Mouse (Mus musculus) spleen, postnatal 0 days (tissue): ENCODE data around the gene Ptbp1. TPM values are rescaled to one million over a fixed set of nuclear protein-coding genes. Genes with fewer than 3 reads are reported as not detected.

ENCODE experiments used
- polyA plus RNA-seq: library from polyadenylated mRNA; unstranded; fragments of >200 nt; fragmentation: Nextera tagmentation; extraction: Ambion mirVana; gene quantifications from 2 replicates; pipeline ENCODE4 v1.2.1, GENCODE M21; 2015

Gene Ptbp1
- polyA plus RNA-seq, result 131 and 134 TPM in 2 replicates

DNA sequence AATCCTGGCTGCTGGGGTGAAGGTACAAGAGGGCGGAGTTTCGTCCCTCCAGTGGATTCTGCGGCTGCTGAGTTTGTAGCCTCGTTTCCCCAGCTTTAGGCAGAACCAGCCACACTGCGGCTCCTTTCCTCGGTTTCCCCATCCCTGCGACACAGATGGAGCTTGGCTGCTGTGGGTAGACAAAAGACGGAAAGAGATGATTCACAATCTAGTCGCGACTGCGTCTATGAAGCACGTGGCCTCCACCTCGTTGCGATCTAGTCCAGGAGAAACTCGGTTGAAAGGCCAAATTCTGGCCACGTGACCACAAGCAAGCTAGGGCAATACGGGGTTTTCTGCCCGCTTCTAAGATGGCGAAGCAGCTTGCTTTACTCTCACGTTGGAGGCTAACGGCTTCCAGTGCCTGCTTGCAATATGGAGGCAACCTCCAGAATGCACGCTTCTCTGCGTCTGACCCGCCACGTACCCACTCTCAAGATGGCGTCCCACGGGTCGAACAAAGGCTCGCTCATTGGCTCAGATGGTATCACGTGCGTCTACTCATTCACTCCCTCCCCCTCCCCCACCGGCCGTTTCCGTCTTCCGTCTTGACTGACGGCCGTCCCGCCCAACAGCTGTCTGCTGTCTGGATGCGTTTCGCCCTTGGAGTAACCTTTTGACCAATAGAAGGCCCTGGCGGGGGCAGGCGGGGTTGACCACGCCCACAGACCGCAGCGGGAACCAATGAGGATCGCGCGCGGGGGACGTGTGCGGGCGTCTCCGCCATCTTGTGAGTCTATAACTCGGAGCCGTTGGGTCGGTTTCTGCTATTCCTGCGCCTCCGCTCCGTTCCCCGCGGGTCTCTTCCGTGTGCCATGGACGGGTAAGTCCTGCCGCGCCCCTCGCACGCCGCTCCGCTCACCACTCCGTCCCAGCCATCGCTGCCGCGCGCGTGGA, at the start of gene Ptbp1:
Ptbp1 (plus strand) TSS at position 568 of the 936 bp plus-strand sequence.

DNA sequence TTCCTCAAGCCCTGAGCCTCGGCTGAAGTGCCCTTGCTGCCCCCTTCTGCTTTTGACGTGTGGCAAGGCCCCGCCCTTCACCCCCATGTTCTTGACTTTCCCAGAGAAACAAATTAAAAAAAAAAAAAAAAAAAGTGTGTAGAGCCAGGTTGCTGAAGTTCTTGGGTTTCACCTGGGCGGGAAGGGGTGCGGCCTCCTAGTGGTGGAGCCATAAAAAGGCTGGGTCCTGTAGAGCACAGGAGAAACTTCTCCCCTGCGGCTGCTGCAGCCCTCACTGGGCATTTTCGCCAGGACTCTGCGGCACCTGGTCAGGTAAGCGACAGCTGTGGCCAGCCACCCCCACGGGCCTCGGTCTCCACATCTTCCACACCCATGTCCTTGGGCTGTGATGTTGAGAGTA, 33.4 kb upstream of the Ptbp1 start, which contains the start of gene Misp:
Misp (plus strand) TSS at position 208 of the 400 bp plus-strand sequence.

DNA sequence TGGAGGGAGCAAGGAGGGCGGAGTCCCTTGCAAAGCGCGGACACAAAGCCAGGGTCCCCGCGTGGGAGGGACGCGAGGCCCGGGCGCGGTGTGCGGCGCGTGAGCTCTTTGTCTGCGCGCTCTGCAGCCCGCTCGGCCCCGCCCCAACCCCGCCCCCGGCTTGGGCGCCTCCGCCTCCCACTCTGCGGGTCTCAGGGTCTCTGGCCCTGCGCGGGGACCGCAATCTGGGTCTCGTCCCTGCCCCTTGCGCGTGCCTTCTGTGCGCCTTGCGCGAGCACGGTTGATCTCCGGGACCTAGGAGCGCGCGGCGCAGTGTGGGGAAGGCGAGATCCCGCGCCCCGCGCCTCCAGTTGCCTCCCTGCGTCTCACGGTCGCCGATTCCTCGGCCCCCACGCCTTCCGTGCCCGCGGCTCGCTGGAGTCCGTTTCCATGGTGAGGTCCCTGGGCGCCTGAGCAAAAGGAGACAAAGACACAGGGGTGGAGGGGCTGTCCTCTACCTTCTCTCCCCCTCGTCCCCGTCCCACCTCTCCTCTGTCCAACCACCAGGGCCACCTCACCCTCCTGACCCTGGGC, 20.1 kb downstream of the Ptbp1 start, which contains the start of the genes Prtn3 and Plppr3:
Prtn3 (plus strand) TSS at position 187 of the 573 bp plus-strand sequence.
Plppr3 (minus strand) TSS at position 345 of the 573 bp plus-strand sequence.

DNA sequence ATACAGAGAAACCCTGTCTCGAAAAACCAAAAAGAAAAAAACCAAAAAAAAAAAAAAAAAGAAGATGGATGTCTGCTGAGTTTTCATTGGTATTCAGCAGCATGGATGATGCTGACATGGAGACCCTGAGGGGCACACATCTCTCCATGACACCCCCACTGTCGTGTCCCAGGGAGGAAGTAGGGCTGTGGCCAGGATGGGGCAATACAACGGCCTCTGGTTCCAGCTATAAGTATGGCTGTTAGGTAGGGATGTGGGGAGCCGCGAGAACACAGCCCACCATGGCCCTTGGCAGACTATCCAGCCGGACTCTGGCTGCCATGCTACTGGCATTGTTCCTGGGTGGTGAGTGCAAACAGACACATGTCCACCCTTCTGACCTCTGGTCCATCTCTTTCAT, 31.8 kb downstream of the Ptbp1 start, which contains the start of gene Elane:
Elane (plus strand) TSS at position 194 of the 400 bp plus-strand sequence.

DNA sequence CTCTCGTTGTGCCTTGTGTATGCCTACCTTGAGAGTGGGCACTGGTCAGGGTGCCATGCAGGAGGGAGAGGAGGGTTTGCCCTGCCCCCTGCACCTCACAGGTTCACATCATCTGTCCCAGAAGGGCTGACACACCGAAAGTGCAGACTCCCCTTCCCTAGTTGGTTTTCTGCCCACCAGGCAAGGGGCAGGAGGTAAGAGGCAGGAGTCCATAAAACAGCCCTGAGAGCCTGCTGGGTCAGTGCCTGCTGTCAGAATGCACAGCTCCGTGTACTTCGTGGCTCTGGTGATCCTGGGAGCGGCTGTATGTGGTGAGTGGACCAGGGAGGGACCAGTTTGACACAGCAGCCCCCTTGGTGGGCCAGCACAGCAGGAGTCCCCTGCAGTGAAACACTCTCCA, 36.4 kb downstream of the Ptbp1 start, which contains the start of gene Cfd:
Cfd (plus strand) TSS at position 184 of the 400 bp plus-strand sequence.

DNA sequence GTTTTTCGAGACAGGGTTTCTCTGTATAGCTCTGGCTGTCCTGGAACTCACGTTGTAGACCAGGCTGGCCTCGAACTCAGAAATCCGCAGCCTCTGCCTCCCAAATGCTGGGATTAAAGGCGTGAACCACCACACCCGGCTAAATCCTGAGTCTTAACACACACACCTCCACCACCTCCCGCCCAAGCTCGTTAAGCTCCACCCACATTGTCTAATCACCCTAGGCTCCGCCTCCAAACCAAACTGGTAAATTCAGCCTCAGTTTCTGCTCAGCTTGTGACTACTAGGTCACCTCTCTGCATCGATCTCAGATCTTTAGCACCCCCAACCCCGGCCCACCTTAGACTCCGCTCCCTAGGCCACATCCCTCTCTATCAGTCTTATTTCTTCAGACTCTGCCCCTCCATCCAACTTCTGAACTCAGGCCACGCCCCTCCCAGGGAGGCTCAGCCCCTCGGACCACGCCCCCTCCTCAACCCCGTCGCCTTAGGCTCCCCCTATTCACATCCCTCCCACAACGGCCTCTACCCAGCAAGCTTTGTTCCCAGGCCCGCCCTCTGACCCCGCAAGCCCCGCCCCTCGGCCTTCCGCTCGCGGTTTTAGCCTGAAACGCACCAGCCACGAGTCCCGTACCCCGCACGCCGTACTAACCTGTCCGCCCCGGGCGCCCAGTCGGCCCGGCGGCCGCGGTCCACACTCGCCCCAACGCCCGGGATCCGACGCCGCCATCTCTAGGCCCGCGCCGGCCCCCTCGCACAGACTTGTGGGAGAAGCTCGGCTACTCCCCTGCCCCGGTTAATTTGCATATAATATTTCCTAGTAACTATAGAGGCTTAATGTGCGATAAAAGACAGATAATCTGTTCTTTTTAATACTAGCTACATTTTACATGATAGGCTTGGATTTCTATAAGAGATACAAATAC, 54.2 kb downstream of the Ptbp1 start, which contains the start of gene Med16:
Med16 (minus strand) TSS at position 757 of the 925 bp plus-strand sequence.

DNA sequence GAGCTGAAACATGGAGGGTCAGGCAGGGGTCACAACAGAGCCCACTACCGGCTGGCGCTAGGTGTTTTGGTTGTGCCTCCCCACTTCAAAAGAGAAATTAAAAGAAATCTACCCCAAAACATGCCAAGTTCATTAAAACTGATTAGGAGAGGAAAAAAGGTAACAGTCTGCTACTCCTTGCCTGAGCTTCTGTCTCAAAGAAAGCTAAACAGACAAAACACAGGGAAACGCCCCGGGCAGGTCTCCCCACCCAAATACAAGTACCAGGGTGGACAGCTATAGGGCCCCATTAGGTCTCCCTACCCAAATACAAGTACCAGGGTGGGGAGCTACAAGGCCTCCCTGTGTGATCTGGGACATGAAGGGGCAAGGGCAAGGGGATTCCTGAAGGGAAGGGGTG, 56.3 kb downstream of the Ptbp1 start, which contains the start of gene Gm26602:
Gm26602 (plus strand) TSS at position 301 of the 400 bp plus-strand sequence.

Other genes with a start within 250 kb of the Ptbp1 start
- not detected in 2 replicates for gene C2cd4c, start 240.4 kb upstream of the Ptbp1 start, polyA plus RNA-seq
- 0.90 TPM in 2 replicates for gene Shc2, start 216.5 kb upstream of the Ptbp1 start, polyA plus RNA-seq
- gene Odf3l2, start 208.7 kb upstream of the Ptbp1 start, polyA plus RNA-seq, result not detected in 2 replicates
- 25.8 and 30.9 TPM in 2 replicates for gene Madcam1, start 189.9 kb upstream of the Ptbp1 start, polyA plus RNA-seq
- gene Tpgs1, start 185.1 kb upstream of the Ptbp1 start, polyA plus RNA-seq, result 31.4 and 37.7 TPM in 2 replicates
- 108 and 126 TPM in 2 replicates for gene Cdc34, start 172.2 kb upstream of the Ptbp1 start, polyA plus RNA-seq
- 0.23 and 0.45 TPM in 2 replicates for gene Gzmm, start 165.4 kb upstream of the Ptbp1 start, polyA plus RNA-seq
- gene Bsg, start 149.9 kb upstream of the Ptbp1 start, polyA plus RNA-seq, result 663 and 749 TPM in 2 replicates
- 0.04 and 0.07 TPM in 2 replicates for gene Hcn2, start 137.8 kb upstream of the Ptbp1 start, polyA plus RNA-seq
- gene Polrmt, start 107.8 kb upstream of the Ptbp1 start, polyA plus RNA-seq, result 15.7 and 18.4 TPM in 2 replicates
- 0.28 TPM in 1 of 2 replicates, not detected in the other for gene Fgf22, start 99.4 kb upstream of the Ptbp1 start, polyA plus RNA-seq
- gene Rnf126, start 87.5 kb upstream of the Ptbp1 start, polyA plus RNA-seq, result 41.4 and 42.3 TPM in 2 replicates
- gene Fstl3, start 77.2 kb upstream of the Ptbp1 start, polyA plus RNA-seq, result 3.3 and 3.6 TPM in 2 replicates
- 9.3 and 15.0 TPM in 2 replicates for gene Prss57, start 63.5 kb upstream of the Ptbp1 start, polyA plus RNA-seq
- 16.9 and 22.9 TPM in 2 replicates for gene Palm, start 60.9 kb upstream of the Ptbp1 start, polyA plus RNA-seq
- gene Misp, start 33.4 kb upstream of the Ptbp1 start, polyA plus RNA-seq, result 0.08 and 0.27 TPM in 2 replicates
- 176 and 239 TPM in 2 replicates for gene Prtn3, start 20.0 kb downstream of the Ptbp1 start, polyA plus RNA-seq
- 9.7 and 12.6 TPM in 2 replicates for gene Plppr3, start 20.2 kb downstream of the Ptbp1 start, polyA plus RNA-seq
- 219 and 294 TPM in 2 replicates for gene Elane, start 31.8 kb downstream of the Ptbp1 start, polyA plus RNA-seq
- not detected in 2 replicates for gene Cfd, start 36.4 kb downstream of the Ptbp1 start, polyA plus RNA-seq
- 20.3 and 23.3 TPM in 2 replicates for gene Med16, start 54.5 kb downstream of the Ptbp1 start, polyA plus RNA-seq
- gene Gm26602, start 56.4 kb downstream of the Ptbp1 start, polyA plus RNA-seq, result not detected in 2 replicates
- 0.41 and 0.68 TPM in 2 replicates for gene Kiss1r, start 62.5 kb downstream of the Ptbp1 start, polyA plus RNA-seq
- 107 and 121 TPM in 2 replicates for gene R3hdm4, start 66.8 kb downstream of the Ptbp1 start, polyA plus RNA-seq
- gene Arid3a, start 72.6 kb downstream of the Ptbp1 start, polyA plus RNA-seq, result 6.2 and 8.2 TPM in 2 replicates
- gene Wdr18, start 105.7 kb downstream of the Ptbp1 start, polyA plus RNA-seq, result 64.8 and 66.8 TPM in 2 replicates
- 0.11 TPM in 2 replicates for gene Grin3b, start 116.3 kb downstream of the Ptbp1 start, polyA plus RNA-seq
- 16.8 and 16.9 TPM in 2 replicates for gene Tmem259, start 129.9 kb downstream of the Ptbp1 start, polyA plus RNA-seq
- 98.3 and 121 TPM in 2 replicates for gene Cnn2, start 134.2 kb downstream of the Ptbp1 start, polyA plus RNA-seq
- gene Abca7, start 142.1 kb downstream of the Ptbp1 start, polyA plus RNA-seq, result 8.3 and 8.8 TPM in 2 replicates
- gene Arhgap45, start 162.2 kb downstream of the Ptbp1 start, polyA plus RNA-seq, result 34.2 and 41.9 TPM in 2 replicates
- 108 and 111 TPM in 2 replicates for gene Polr2e, start 185.4 kb downstream of the Ptbp1 start, polyA plus RNA-seq
- gene Gpx4, start 192.7 kb downstream of the Ptbp1 start, polyA plus RNA-seq, result 650 and 699 TPM in 2 replicates